Mouse (Mus musculus): Measurements from ENCODE around the gene Pnpla1. TPM values are rescaled to one million over a fixed set of nuclear protein-coding genes. Genes with fewer than 3 reads are reported as not detected.

The Pnpla1 gene
- polyA plus RNA-seq, 1 experiment from 2014 or later, result 0.07 TPM

DNA sequence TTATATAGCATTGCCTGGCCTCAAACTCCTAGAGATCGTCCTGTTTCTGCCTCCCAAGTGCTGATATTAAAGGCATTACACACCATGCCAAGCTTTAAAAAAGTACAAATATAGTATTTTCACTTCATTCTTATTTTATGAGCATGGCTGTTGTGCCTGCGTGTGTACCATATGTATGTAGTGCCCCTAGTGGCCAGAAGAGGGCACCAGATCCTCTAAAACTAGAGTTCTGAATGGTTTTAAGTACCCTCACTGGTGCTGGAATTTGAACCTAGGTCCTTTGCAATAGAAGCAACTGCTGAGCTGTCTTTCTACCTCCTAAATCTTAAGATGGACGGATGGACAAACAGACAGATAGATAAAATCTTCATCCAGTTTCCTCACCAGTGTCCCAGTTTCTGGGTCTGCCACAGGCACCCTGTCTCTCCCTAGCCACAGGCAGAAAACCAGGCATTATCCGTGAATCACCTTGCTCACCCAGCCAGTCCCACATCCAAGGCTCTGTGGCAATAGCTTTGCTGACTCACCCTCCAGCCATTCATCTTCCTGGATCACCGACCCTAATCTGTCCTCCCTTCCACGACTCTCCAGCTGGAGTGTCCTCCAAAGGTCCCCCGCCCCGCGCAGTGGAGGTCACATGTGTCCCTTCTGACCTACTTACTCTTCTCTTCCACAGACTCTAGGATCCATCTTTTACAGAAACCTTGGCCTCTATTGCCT lies 2.9 kb upstream of the Pnpla1 start:
- peaks cover 8% of the 10 kb centered on the region; the same call in 1 of the 2 replicates for H3K9me3 ChIP-seq (ENCODE audit: control insufficient read depth, low read depth, low read length)
- 74% methylated on average over 9 of the region's 9 CpGs for WGBS
- H3K27me3 ChIP-seq (ENCODE audit: control insufficient read depth, insufficient read depth, low read length), result no peaks in the 10 kb centered on the region
- H3K4me2 ChIP-seq (replicated peaks; ENCODE audit: low read depth, low read length), result no peak overlapping the region
- H3K27ac ChIP-seq (ENCODE audit: low read length), result no peak overlapping the region
- H3K4me3 ChIP-seq (ENCODE audit: low read depth, low read length), result no peak overlapping the region
- ATAC-seq (ENCODE audit: insufficient number of reproducible peaks, insufficient read depth, low FRiP score, low read depth), result no peak
- no peaks in the 10 kb centered on the region for H3K4me1 ChIP-seq (ENCODE audit: control insufficient read depth, insufficient read depth, low read length)
- no peaks in the 10 kb centered on the region for H3K36me3 ChIP-seq (ENCODE audit: control insufficient read depth, insufficient read depth, low read length)
- H3K9ac ChIP-seq (replicated peaks; ENCODE audit: low read depth, low read length), result no peak overlapping the region

DNA sequence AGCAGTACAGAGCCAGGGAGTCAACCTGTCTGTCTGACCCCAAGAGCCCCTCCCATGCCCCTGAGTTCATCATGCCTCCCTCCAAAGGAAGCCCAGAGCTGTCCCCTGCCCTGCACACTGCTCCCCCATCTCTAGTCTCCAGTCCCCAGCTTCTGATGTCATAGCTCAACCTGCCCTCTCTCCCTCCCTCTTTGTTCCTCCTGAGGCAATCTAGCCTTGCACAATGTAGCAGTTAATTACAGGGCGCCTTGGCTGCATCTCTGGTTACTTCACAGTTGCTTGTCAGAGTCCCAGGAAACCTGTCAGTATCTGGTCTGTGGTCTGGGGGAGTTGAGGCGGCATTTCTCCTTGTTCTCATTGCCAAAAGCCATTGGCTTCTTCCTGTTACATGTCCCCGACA lies 2.2 kb upstream of the Pnpla1 start:
- Histone ChIP-seq H3K4me2 (replicated peaks; ENCODE audit: low read depth, low read length) (no peak overlapping the region), H3K9ac (replicated peaks; ENCODE audit: low read depth, low read length) (no peak overlapping the region), H3K9me3 (ENCODE audit: control insufficient read depth, low read depth, low read length) (peaks cover 8% of the 10 kb centered on the region; the same call in 1 of the 2 replicates), H3K36me3 (ENCODE audit: control insufficient read depth, insufficient read depth, low read length) (no peaks in the 10 kb centered on the region), H3K4me1 (ENCODE audit: control insufficient read depth, insufficient read depth, low read length) (no peaks in the 10 kb centered on the region), H3K27ac (ENCODE audit: low read length) (no peak overlapping the region), H3K27me3 (ENCODE audit: control insufficient read depth, insufficient read depth, low read length) (no peaks in the 10 kb centered on the region), H3K4me3 (ENCODE audit: low read depth, low read length) (no peak overlapping the region)
- WGBS, result 62% methylated on average over 3 of the region's 3 CpGs
- no peak for ATAC-seq (ENCODE audit: insufficient number of reproducible peaks, insufficient read depth, low FRiP score, low read depth)

GRCm38 (mm10) chr17:28863926-28864325 lies 5.7 kb downstream of the Pnpla1 start:
- no peak overlapping the region for H3K4me3 ChIP-seq (ENCODE audit: low read depth, low read length)
- H3K36me3 ChIP-seq (ENCODE audit: control insufficient read depth, insufficient read depth, low read length), result no peaks in the 10 kb centered on the region
- no peak overlapping the region for H3K9ac ChIP-seq (replicated peaks; ENCODE audit: low read depth, low read length)
- no peaks in the 10 kb centered on the region for H3K9me3 ChIP-seq (ENCODE audit: control insufficient read depth, low read depth, low read length)
- H3K4me2 ChIP-seq (replicated peaks; ENCODE audit: low read depth, low read length), result no peak overlapping the region
- 69% methylated on average over 7 of the region's 7 CpGs for WGBS
- no peak overlapping the region for H3K27ac ChIP-seq (ENCODE audit: low read length)
- no peak for ATAC-seq (ENCODE audit: insufficient number of reproducible peaks, insufficient read depth, low FRiP score, low read depth)
- H3K4me1 ChIP-seq (ENCODE audit: control insufficient read depth, insufficient read depth, low read length), result no peaks in the 10 kb centered on the region
- no peaks in the 10 kb centered on the region for H3K27me3 ChIP-seq (ENCODE audit: control insufficient read depth, insufficient read depth, low read length)

DNA sequence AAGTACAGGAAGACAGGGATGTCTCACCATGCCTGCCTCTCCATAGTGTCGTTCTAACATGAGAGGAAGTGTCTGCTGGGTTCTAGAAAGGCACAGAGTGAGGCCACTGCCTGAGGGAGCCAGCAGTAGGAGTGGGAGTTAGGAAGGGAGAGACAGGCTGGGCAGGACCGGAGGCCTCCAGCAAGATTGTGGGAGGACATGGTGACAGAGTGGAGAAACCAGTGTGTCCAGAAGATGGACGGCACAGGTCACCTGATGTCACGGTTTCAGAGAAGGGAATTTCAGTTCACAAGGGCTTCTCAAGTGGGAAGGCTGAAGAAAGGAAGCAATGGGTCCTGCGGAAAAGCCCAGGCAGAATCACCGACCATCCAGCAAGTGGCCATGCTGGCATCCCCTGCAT lies 6.3 kb downstream of the Pnpla1 start:
- no peak for ATAC-seq (ENCODE audit: insufficient number of reproducible peaks, insufficient read depth, low FRiP score, low read depth)
- H3K36me3 ChIP-seq (ENCODE audit: control insufficient read depth, insufficient read depth, low read length), result no peaks in the 10 kb centered on the region
- no peaks in the 10 kb centered on the region for H3K27me3 ChIP-seq (ENCODE audit: control insufficient read depth, insufficient read depth, low read length)
- H3K27ac ChIP-seq (ENCODE audit: low read length), result no peak overlapping the region
- no peaks in the 10 kb centered on the region for H3K4me1 ChIP-seq (ENCODE audit: control insufficient read depth, insufficient read depth, low read length)
- H3K9ac ChIP-seq (replicated peaks; ENCODE audit: low read depth, low read length), result no peak overlapping the region
- no peaks in the 10 kb centered on the region for H3K9me3 ChIP-seq (ENCODE audit: control insufficient read depth, low read depth, low read length)
- 52% methylated on average over 6 of the region's 6 CpGs for WGBS
- no peak overlapping the region for H3K4me2 ChIP-seq (replicated peaks; ENCODE audit: low read depth, low read length)
- H3K4me3 ChIP-seq (ENCODE audit: low read depth, low read length), result no peak overlapping the region

- Histone ChIP-seq H3K36me3 (ENCODE audit: control insufficient read depth, insufficient read depth, low read length) (no peaks in the 10 kb centered on the region), H3K4me3 (ENCODE audit: low read depth, low read length) (no peak overlapping the region), H3K9me3 (ENCODE audit: control insufficient read depth, low read depth, low read length) (no peaks in the 10 kb centered on the region), H3K27ac (ENCODE audit: low read length) (no peak overlapping the region), H3K4me1 (ENCODE audit: control insufficient read depth, insufficient read depth, low read length) (no peaks in the 10 kb centered on the region), H3K9ac (replicated peaks; ENCODE audit: low read depth, low read length) (no peak overlapping the region), H3K4me2 (replicated peaks; ENCODE audit: low read depth, low read length) (no peak overlapping the region), H3K27me3 (ENCODE audit: control insufficient read depth, insufficient read depth, low read length) (no peaks in the 10 kb centered on the region)
- no peak for ATAC-seq (ENCODE audit: insufficient number of reproducible peaks, insufficient read depth, low FRiP score, low read depth)
Observed at GRCm38 (mm10) chr17:28866921-28867320, 8.7 kb downstream of the Pnpla1 start.

- no peak overlapping the region for H3K4me2 ChIP-seq (replicated peaks; ENCODE audit: low read depth, low read length)
- WGBS, result 87% methylated on average over 4 of the region's 4 CpGs
- no peaks in the 10 kb centered on the region for H3K27me3 ChIP-seq (ENCODE audit: control insufficient read depth, insufficient read depth, low read length)
- H3K9ac ChIP-seq (replicated peaks; ENCODE audit: low read depth, low read length), result no peak overlapping the region
- no peaks in the 10 kb centered on the region for H3K36me3 ChIP-seq (ENCODE audit: control insufficient read depth, insufficient read depth, low read length)
- H3K9me3 ChIP-seq (ENCODE audit: control insufficient read depth, low read depth, low read length), result no peaks in the 10 kb centered on the region
- H3K4me1 ChIP-seq (ENCODE audit: control insufficient read depth, insufficient read depth, low read length), result no peaks in the 10 kb centered on the region
- no peak overlapping the region for H3K27ac ChIP-seq (ENCODE audit: low read length)
- H3K4me3 ChIP-seq (ENCODE audit: low read depth, low read length), result no peak overlapping the region
- ATAC-seq (ENCODE audit: insufficient number of reproducible peaks, insufficient read depth, low FRiP score, low read depth), result no peak
Observed at GRCm38 (mm10) chr17:28867381-28867780, 9.2 kb downstream of the Pnpla1 start.

GRCm38 (mm10) chr17:28869412-28870110 lies 11.3 kb downstream of the Pnpla1 start:
- no peaks in the 10 kb centered on the region for H3K4me1 ChIP-seq (ENCODE audit: control insufficient read depth, insufficient read depth, low read length)
- H3K4me2 ChIP-seq (replicated peaks; ENCODE audit: low read depth, low read length), result no peak overlapping the region
- 48% methylated on average over 9 of the region's 9 CpGs for WGBS
- no peaks in the 10 kb centered on the region for H3K27me3 ChIP-seq (ENCODE audit: control insufficient read depth, insufficient read depth, low read length)
- H3K36me3 ChIP-seq (ENCODE audit: control insufficient read depth, insufficient read depth, low read length), result no peaks in the 10 kb centered on the region
- no peak overlapping the region for H3K4me3 ChIP-seq (ENCODE audit: low read depth, low read length)
- H3K9me3 ChIP-seq (ENCODE audit: control insufficient read depth, low read depth, low read length), result no peaks in the 10 kb centered on the region
- no peak overlapping the region for H3K27ac ChIP-seq (ENCODE audit: low read length)
- no peak for ATAC-seq (ENCODE audit: insufficient number of reproducible peaks, insufficient read depth, low FRiP score, low read depth)
- no peak overlapping the region for H3K9ac ChIP-seq (replicated peaks; ENCODE audit: low read depth, low read length)

- no peaks in the 10 kb centered on the region for H3K27me3 ChIP-seq (ENCODE audit: control insufficient read depth, insufficient read depth, low read length)
- WGBS, result 68% methylated on average over 5 of the region's 5 CpGs
- no peak overlapping the region for H3K27ac ChIP-seq (ENCODE audit: low read length)
- no peaks in the 10 kb centered on the region for H3K9me3 ChIP-seq (ENCODE audit: control insufficient read depth, low read depth, low read length)
- H3K4me2 ChIP-seq (replicated peaks; ENCODE audit: low read depth, low read length), result no peak overlapping the region
- no peak overlapping the region for H3K4me3 ChIP-seq (ENCODE audit: low read depth, low read length)
- H3K4me1 ChIP-seq (ENCODE audit: control insufficient read depth, insufficient read depth, low read length), result peaks cover 1% of the 10 kb centered on the region
- H3K9ac ChIP-seq (replicated peaks; ENCODE audit: low read depth, low read length), result no peak overlapping the region
- ATAC-seq (ENCODE audit: insufficient number of reproducible peaks, insufficient read depth, low FRiP score, low read depth), result no peak
- no peaks in the 10 kb centered on the region for H3K36me3 ChIP-seq (ENCODE audit: control insufficient read depth, insufficient read depth, low read length)
Observed at GRCm38 (mm10) chr17:28870435-28870834, 12.2 kb downstream of the Pnpla1 start.
